Mouse (Mus musculus): Measurements from ENCODE around the gene Gm20388. TPM values are rescaled to one million over a fixed set of nuclear protein-coding genes. Genes with fewer than 3 reads are reported as not detected.
A peak's percentile ranks its signal among the peaks of the same experiment; 100 is the strongest.

The Gm20388 gene
- polyA plus RNA-seq, 1 experiment from 2014 or later, result not detected

DNA sequence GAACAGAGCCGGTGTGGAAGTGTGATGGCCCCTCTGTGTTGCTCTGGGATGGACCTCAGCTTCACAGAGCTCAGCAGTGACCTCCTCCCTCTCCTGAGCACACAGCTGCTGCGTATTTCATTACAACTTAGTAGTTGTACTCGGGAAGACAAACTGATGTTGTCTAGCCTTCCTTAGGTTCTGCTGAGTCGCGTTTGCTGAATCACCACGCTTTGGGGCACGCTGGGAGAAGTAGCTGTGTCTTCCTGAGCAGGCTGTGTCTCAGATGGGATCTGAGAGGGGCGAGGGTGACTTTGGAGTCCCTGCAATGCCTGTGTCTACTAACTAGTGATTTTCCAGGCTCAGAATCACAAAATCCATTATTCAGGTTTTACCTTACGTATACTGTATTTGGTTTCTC, 2868.6 kb downstream of the Gm20388 start:
- Histone ChIP-seq H3K27ac (ENCODE audit: low read depth, low read length) (no peak overlapping the region), H3K9ac (ENCODE audit: low read length) (no peak overlapping the region), H3K9me3 (ENCODE audit: control insufficient read depth, low read length) (no peaks in the 10 kb centered on the region), H3K4me1 (ENCODE audit: control insufficient read depth, insufficient read depth, low read length) (peaks cover 4% of the 10 kb centered on the region), H3K36me3 (ENCODE audit: control insufficient read depth, insufficient read depth, low read length) (no peaks in the 10 kb centered on the region), H3K4me2 (no peak overlapping the region), H3K4me3 (ENCODE audit: low read depth, low read length) (no peak overlapping the region), H3K27me3 (ENCODE audit: control insufficient read depth, insufficient read depth, low read length) (no peaks in the 10 kb centered on the region)
- WGBS, result 77% methylated on average over 9 of the region's 9 CpGs
- ATAC-seq (ENCODE audit: low FRiP score) (no peak), DNase-seq (ENCODE audit: low spot score, missing footprints) (no peak)

DNA sequence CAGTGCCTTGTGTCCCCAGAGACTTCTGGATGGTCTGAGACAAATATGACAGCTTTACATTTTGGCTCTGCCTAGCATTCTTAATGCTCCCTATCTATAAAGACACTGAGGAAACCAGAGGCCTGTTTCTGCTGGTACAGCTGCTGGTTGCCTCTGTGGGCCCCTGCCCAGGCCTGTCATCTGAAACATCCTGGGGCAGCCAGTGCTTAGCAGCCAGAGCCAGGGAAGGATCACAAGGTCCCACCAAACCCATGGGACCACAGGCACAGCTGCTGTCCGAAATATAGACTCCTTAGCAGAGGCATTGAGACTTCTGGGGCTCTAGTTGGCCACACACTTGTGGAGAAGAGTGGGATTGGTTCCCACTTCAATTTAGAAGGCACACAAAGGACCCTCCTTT, 2874.1 kb downstream of the Gm20388 start:
- 88% methylated on average over 1 of the region's 1 CpGs for WGBS
- no peaks in the 10 kb centered on the region for H3K9me3 ChIP-seq (ENCODE audit: control insufficient read depth, low read length)
- H3K36me3 ChIP-seq (ENCODE audit: control insufficient read depth, insufficient read depth, low read length), result no peaks in the 10 kb centered on the region

DNA sequence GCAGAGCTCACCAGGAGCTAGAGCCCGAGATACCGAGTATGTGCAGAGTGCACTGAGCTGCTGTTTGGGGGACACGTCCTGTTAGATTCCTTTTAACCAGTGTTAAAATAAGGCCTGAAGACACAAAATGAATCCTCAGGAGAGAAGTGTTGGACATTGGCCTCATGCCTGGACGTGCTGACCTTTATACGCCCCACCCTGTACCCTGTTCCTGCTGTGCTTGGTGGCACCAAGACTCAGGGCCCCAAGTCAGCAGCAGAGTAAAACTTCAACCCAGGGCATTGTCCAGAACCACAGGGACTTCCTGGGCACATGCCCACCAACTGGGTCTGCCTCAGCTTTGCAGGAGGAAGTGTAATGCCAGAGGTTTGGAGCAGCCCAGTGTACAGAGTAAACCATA, 2879.2 kb downstream of the Gm20388 start:
- Histone ChIP-seq H3K4me2 (no peak overlapping the region), H3K9ac (ENCODE audit: low read length) (no peak overlapping the region), H3K4me3 (ENCODE audit: low read depth, low read length) (no peak overlapping the region), H3K4me1 (ENCODE audit: control insufficient read depth, insufficient read depth, low read length) (no peaks in the 10 kb centered on the region), H3K9me3 (ENCODE audit: control insufficient read depth, low read length) (no peaks in the 10 kb centered on the region), H3K27me3 (ENCODE audit: control insufficient read depth, insufficient read depth, low read length) (no peaks in the 10 kb centered on the region), H3K36me3 (ENCODE audit: control insufficient read depth, insufficient read depth, low read length) (no peaks in the 10 kb centered on the region), H3K27ac (ENCODE audit: low read depth, low read length) (no peak overlapping the region)
- 94% methylated on average over 5 of the region's 5 CpGs for whole genome bisulfite sequencing
- DNase-seq (ENCODE audit: low spot score, missing footprints) (no peak), ATAC-seq (ENCODE audit: low FRiP score) (no peak)

More for the DNA sequence above, 2874.1 kb downstream of the Gm20388 start:
- H3K9ac ChIP-seq (ENCODE audit: low read length), result no peak overlapping the region
- DNase-seq (ENCODE audit: low spot score, missing footprints), result no peak
- H3K4me2 ChIP-seq, result no peak overlapping the region
- no peak for ATAC-seq (ENCODE audit: low FRiP score)
- no peak overlapping the region for H3K4me3 ChIP-seq (ENCODE audit: low read depth, low read length)
- no peaks in the 10 kb centered on the region for H3K4me1 ChIP-seq (ENCODE audit: control insufficient read depth, insufficient read depth, low read length)
- H3K27ac ChIP-seq (ENCODE audit: low read depth, low read length), result no peak overlapping the region
- H3K27me3 ChIP-seq (ENCODE audit: control insufficient read depth, insufficient read depth, low read length), result no peaks in the 10 kb centered on the region

DNA sequence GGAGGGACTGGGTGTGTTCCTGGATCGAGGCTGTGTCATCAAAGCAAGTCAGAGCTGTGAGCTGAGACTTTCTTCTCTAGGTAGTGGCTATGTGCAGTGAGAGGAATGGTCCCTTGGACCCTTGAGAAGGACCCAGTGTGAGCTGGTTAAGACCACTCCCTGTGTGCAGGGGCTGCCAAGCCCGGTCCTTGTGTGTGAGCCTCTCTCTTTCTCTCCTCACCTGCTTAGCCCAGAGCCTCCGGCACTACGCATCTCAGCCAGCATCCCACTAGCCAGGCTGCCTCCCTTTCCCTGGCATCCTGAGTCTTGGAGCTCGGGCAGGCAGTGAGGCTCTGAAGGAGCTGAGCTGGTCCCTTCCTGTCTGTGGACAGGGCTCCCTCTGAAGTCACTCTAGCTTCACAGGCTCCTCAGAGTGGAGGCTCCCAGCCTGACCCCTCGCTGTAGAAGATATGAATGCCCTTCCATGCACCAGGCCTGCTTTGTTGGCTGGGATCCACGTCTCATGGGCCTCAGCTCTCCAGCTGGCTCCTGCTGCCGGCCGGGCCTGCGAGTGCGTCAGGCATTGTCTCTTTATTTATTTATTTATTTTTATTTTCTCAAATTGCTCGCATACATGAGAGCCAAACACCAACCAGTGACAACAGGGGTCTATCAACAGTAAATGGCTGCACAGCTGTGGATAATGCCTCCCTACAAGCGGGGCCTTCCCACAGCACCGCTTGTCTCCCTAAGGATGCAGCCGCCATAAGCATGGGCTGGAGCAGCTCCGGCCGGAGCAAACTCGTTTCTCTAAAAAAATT, 2882.9 kb downstream of the Gm20388 start:
- Histone ChIP-seq H3K9ac (ENCODE audit: low read length) (no peak overlapping the region), H3K27ac (ENCODE audit: low read depth, low read length) (no peak overlapping the region), H3K4me2 (no peak overlapping the region), H3K9me3 (ENCODE audit: control insufficient read depth, low read length) (no peaks in the 10 kb centered on the region), H3K36me3 (ENCODE audit: control insufficient read depth, insufficient read depth, low read length) (no peaks in the 10 kb centered on the region), H3K4me1 (ENCODE audit: control insufficient read depth, insufficient read depth, low read length) (no peaks in the 10 kb centered on the region), H3K4me3 (ENCODE audit: low read depth, low read length) (no peak overlapping the region), H3K27me3 (ENCODE audit: control insufficient read depth, insufficient read depth, low read length) (no peaks in the 10 kb centered on the region)
- no peak for DNase-seq (ENCODE audit: low spot score, missing footprints)
- no peak for ATAC-seq (ENCODE audit: low FRiP score)
- 86% methylated on average over 18 of the region's 18 CpGs for WGBS

DNA sequence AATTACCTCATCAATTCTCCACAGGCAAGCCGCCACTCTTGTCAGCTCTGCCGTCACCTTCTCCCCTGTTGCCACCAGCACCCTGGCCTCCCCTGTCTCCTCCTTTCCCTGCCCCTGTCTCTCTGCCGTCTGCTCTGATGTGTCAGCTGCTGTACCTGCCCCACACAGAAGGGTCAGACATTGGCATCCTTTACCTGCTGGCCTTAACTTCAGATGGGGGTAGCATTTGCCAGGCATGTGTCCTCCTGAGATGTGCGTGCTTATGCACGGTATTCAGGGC, 2883.5 kb downstream of the Gm20388 start:
- no peak for ATAC-seq (ENCODE audit: low FRiP score)

DNA sequence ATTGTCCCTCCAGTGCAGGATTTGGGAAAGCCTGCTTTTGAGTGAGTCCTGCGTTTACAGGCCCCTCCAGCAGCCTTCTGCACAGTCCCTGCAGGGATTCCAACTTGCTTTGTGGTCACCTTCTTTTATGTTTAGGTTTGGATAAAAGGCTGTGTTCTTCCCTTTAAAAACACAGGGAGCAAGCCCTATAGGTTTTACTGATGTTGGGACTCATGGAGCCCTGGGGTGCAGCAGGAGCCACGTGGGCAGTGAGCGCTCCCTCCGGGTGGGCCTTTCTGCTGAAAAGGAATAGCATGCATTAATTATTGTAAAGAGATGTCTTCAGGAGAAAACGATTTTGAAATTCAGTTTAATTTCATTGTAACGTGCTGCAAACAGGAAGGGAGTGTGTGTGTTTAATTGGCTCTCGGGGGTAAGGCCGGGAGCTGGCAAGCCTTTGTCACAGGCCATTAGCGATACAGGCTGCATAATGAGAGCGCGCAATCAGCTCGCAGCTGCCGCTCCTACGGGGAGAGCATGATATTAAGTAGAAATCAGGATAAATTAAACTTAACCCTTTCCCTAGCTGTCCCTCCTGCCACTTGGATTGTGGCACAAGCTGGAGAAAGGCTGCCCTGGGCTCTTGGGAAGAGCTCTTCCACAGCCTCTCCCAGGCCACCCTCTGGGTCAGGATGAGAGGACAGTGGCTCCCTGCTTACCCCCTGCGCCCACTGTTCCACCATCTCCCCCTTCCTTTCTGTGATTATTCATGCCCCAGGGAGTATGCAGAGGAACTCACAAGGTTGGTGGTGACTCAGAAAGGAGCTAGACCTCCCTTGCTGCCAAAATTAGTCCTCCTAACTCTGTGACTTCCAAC, 2893.5 kb downstream of the Gm20388 start:
- Histone ChIP-seq H3K27me3 (ENCODE audit: control insufficient read depth, insufficient read depth, low read length) (no peaks in the 10 kb centered on the region), H3K9me3 (ENCODE audit: control insufficient read depth, low read length) (no peaks in the 10 kb centered on the region), H3K36me3 (ENCODE audit: control insufficient read depth, insufficient read depth, low read length) (no peaks in the 10 kb centered on the region), H3K4me2 (no peak overlapping the region; the same call in 1 of the 2 replicates), H3K9ac (ENCODE audit: low read length) (peak overlapping the region; percentile 2; the same call in 1 of the 2 replicates), H3K4me3 (ENCODE audit: low read depth, low read length) (no peak overlapping the region), H3K4me1 (ENCODE audit: control insufficient read depth, insufficient read depth, low read length) (peaks cover 26% of the 10 kb centered on the region), H3K27ac (ENCODE audit: low read depth, low read length) (peak overlapping the region; percentile 81)
- peak; percentile 84 for DNase-seq (ENCODE audit: low spot score, missing footprints)
- 10% methylated on average over 15 of the region's 15 CpGs for WGBS
- ATAC-seq (ENCODE audit: low FRiP score), result peak; percentile 84

More for the DNA sequence above, 2883.5 kb downstream of the Gm20388 start:
- Histone ChIP-seq H3K4me3 (ENCODE audit: low read depth, low read length) (no peak overlapping the region), H3K9me3 (ENCODE audit: control insufficient read depth, low read length) (no peaks in the 10 kb centered on the region), H3K9ac (ENCODE audit: low read length) (no peak overlapping the region), H3K27ac (ENCODE audit: low read depth, low read length) (no peak overlapping the region), H3K4me2 (no peak overlapping the region), H3K4me1 (ENCODE audit: control insufficient read depth, insufficient read depth, low read length) (no peaks in the 10 kb centered on the region), H3K27me3 (ENCODE audit: control insufficient read depth, insufficient read depth, low read length) (no peaks in the 10 kb centered on the region), H3K36me3 (ENCODE audit: control insufficient read depth, insufficient read depth, low read length) (no peaks in the 10 kb centered on the region)
- 87% methylated on average over 5 of the region's 5 CpGs for WGBS
- DNase-seq (ENCODE audit: low spot score, missing footprints), result no peak

DNA sequence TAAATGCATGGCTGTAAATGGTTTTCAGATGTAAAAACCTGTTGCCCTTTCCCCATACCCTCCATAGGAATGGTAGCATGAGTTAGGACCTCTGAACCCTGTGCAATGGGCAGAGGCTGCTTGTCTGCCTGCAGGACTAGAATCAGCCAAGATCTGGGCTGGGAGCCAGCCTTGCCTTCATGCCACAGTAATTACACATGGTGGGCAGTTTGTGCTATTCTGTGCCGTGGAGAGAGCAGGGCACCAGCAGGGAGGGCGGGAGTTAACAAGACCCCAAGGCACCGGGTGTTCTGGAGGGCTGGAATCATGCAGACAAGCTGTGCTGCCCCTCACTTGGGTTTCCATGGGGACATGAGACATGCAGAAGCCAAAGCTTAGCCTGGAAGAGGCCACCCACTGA, 2894.7 kb downstream of the Gm20388 start:
- H3K4me1 ChIP-seq (ENCODE audit: control insufficient read depth, insufficient read depth, low read length), result peaks cover 26% of the 10 kb centered on the region
- H3K27ac ChIP-seq (ENCODE audit: low read depth, low read length), result no peak overlapping the region
- H3K9me3 ChIP-seq (ENCODE audit: control insufficient read depth, low read length), result no peaks in the 10 kb centered on the region
- DNase-seq (ENCODE audit: low spot score, missing footprints) (no peak), ATAC-seq (ENCODE audit: low FRiP score) (no peak)
- no peak overlapping the region for H3K4me2 ChIP-seq
- 44% methylated on average over 3 of the region's 3 CpGs for WGBS
- no peaks in the 10 kb centered on the region for H3K36me3 ChIP-seq (ENCODE audit: control insufficient read depth, insufficient read depth, low read length)
- no peak overlapping the region for H3K9ac ChIP-seq (ENCODE audit: low read length)
- H3K4me3 ChIP-seq (ENCODE audit: low read depth, low read length), result no peak overlapping the region
- no peaks in the 10 kb centered on the region for H3K27me3 ChIP-seq (ENCODE audit: control insufficient read depth, insufficient read depth, low read length)

DNA sequence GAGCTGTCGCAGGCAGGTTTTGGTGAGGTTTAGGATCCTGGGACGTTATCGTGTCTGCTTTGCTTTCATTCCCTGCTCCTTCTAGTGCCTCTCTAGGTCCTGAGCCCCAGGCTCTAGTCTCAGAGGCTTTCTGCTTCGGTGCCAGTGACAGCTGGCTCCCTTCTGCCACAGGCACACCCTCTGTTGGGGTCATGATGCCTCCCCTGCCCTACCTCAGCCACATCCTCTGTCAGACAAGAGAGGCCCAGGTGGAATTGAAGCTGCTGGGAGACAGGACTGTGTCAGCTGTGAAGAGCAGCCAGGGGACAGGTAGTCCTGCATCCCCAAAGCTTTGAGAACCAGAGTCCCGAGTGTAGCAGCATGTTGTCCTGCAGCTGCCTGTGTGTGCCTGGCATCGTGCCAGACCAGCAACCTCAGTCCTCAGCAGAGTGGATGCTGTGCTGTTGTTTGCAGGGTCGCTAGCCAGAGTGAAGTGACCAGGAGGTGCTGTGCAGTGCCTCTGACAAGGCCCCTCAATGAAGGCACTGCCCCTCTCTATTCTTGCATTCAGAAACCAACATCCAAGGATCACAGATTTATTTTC, 2896.4 kb downstream of the Gm20388 start:
- H3K4me1 ChIP-seq (ENCODE audit: control insufficient read depth, insufficient read depth, low read length), result peaks cover 26% of the 10 kb centered on the region
- 74% methylated on average over 7 of the region's 7 CpGs for WGBS
- 0 out of 2 replicates have a peak overlapping the region, but pooled peaks have one; percentile 10 for H3K9ac ChIP-seq (ENCODE audit: low read length)
- DNase-seq (ENCODE audit: low spot score, missing footprints) (peak; percentile 49), ATAC-seq (ENCODE audit: low FRiP score) (no peak)
- no peaks in the 10 kb centered on the region for H3K27me3 ChIP-seq (ENCODE audit: control insufficient read depth, insufficient read depth, low read length)
- H3K4me3 ChIP-seq (ENCODE audit: low read depth, low read length), result no peak overlapping the region
- H3K4me2 ChIP-seq, result no peak overlapping the region
- H3K9me3 ChIP-seq (ENCODE audit: control insufficient read depth, low read length), result no peaks in the 10 kb centered on the region
- peak overlapping the region; percentile 36; the same call in 1 of the 2 replicates for H3K27ac ChIP-seq (ENCODE audit: low read depth, low read length)
- H3K36me3 ChIP-seq (ENCODE audit: control insufficient read depth, insufficient read depth, low read length), result no peaks in the 10 kb centered on the region

DNA sequence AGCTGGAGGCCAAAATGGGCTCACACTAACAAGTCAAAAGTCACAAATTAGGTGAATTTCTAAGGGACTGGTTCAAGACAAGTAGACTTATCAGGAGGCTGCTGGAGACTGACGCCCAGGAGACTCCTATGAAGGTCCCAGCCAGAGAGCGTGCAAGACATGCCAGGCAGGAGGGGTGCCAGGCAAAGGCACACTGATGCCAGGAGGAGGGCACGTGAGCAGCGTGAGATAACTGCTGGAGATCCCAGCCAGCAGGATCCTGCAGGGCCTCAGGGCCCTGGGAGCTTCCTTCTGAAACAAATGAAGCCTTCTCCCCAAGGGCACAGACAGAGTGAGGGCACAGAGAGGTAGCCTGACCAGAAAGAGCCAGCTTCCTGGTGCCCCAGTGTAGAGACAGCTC, 2897.3 kb downstream of the Gm20388 start:
- Histone ChIP-seq H3K4me1 (ENCODE audit: control insufficient read depth, insufficient read depth, low read length) (peaks cover 24% of the 10 kb centered on the region), H3K36me3 (ENCODE audit: control insufficient read depth, insufficient read depth, low read length) (no peaks in the 10 kb centered on the region; the same call in 1 of the 2 replicates), H3K4me3 (ENCODE audit: low read depth, low read length) (no peak overlapping the region), H3K9ac (ENCODE audit: low read length) (no peak overlapping the region), H3K9me3 (ENCODE audit: control insufficient read depth, low read length) (no peaks in the 10 kb centered on the region), H3K4me2 (no peak overlapping the region), H3K27ac (ENCODE audit: low read depth, low read length) (no peak overlapping the region), H3K27me3 (ENCODE audit: control insufficient read depth, insufficient read depth, low read length) (no peaks in the 10 kb centered on the region)
- WGBS, result 95% methylated on average over 4 of the region's 4 CpGs
- no peak for ATAC-seq (ENCODE audit: low FRiP score)
- DNase-seq (ENCODE audit: low spot score, missing footprints), result peak; percentile 21

Data from midbrain, embryonic 11.5 days (tissue).